Mouse (Mus musculus): ENCODE data around the gene Il1rap. TPM values are rescaled to one million over a fixed set of nuclear protein-coding genes. Genes with fewer than 3 reads are reported as not detected.

Il1rap gene
- polyA plus RNA-seq (2016; fragmentation: Nextera tagmentation; extraction: Ambion mirVana): 3.0 and 5.1 TPM in 2 replicates

DNA sequence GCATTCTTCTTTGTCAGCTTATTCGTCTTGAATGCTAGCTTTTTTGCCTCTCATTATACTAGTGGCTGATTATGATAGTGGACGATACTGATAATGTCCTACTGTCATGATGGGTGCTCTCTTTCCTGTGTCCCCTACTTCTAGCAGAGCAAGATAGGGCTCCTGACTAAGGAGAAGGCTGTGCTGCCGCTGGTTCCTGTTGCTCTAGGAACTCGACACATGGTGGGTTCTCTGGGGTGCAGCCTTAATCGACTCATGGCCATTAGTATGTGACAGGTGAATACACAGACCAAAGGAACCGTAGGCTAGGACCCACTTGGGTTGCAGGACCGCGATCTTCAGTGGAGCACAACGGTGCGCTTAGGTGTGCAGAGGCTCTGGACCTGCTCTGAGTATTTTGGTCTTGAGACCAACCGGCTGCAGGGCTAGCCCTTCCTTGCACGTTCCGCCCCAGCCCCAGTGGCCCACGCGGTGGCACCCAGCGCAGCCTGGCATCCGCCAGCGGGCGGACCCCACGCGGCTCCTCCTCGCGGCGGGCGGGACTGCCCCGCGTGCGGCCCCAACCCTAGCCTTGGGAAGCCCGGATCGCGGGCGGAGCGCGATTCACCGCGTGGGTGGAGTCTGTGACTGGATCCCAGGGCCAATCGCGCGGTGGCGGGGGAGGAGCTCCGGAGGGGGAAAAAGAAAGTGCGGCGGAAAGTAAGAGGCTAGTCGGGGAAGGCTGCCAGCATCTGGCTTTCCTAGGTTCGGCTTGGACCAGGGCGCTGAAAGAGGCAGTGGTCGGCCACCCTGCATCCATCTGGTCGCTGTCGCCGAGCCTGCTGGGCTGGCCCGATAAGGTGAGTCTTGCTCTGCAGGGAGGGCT lies at the start of gene Il1rap:
TSS of gene Il1rap (plus strand) at position 657 of the 865 bp plus-strand sequence.
- H3K4me3 ChIP-seq: peak within 1 kb of the TSS; percentile 74
- WGBS: 3% methylated on average over 51 of the region's 51 CpGs
- no peaks in the 10 kb centered on the region for H3K36me3 ChIP-seq
- peaks cover 14% of the 10 kb centered on the region for H3K4me1 ChIP-seq
- H3K9me3 ChIP-seq (replicated peaks): no peaks in the 10 kb centered on the region
- peak; percentile 87 for DNase-seq (ENCODE audit: low spot score)
- H3K27ac ChIP-seq (replicated peaks): peak within 1 kb of the TSS; percentile 82
- peaks cover 19% of the 10 kb centered on the region for H3K27me3 ChIP-seq (ENCODE audit: low read depth, poor library complexity, severe bottlenecking)

DNA sequence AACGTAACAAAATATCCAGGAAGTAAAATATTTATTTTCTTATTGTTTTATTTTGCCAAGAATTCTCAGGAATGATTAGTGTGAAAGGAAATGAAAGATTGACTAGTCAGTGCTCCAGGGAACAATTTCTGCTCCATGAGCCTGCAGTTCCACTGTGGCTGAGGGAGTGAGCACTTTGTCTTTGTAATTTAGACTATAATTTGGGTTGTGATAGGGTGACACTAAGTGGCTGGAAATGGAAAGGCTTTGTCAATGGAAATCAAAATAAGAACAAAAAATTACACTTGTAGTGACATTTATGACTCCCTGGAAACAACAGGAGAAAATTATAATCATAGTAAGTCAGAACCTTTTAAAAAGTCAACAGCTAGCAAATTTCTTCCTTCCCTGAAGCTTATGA lies 49.2 kb upstream of the Il1rap start:
- Histone ChIP-seq H3K4me1 (peaks cover 13% of the 10 kb centered on the region; the same call in 1 of the 2 replicates), H3K27me3 (ENCODE audit: low read depth, poor library complexity, severe bottlenecking) (no peaks in the 10 kb centered on the region), H3K36me3 (no peaks in the 10 kb centered on the region), H3K9me3 (replicated peaks) (no peaks in the 10 kb centered on the region), H3K4me3 (no peak overlapping the region), H3K27ac (replicated peaks) (no peak overlapping the region)
- 87% methylated on average over 1 of the region's 1 CpGs for WGBS
- no peak for DNase-seq (ENCODE audit: low spot score)

DNA sequence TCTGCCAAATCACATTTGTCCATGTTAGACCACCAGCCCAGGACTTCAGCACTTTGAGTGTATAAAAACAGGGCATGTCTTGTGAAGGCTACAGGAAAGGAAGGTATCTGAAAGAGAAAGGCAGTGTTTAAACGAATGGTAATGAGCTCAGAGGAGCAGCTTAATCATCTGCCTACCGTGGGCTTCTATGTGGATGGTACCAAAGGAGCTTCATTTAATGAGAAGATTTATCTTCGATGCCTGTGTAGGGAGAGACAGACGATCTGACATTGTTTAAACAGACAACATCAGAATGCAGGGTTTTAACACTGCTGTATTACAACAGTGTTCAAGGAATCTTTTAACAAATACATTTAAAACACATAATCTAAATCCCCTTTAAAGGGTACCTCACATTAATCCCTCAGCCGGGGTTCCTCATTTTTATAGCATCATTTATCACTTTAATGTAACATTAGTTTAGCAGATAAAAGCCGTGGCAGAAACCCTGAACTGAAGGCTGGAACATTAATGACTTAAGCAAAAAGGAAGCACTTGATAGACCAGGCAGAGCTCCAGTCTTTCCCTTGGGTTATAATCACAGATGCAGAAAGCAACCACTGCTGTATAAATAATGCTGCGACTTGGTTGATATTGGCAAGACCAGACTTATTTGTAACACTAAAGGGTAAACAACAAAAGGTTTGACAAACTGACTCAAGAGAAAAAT lies 35.2 kb upstream of the Il1rap start:
- no peak overlapping the region for H3K27ac ChIP-seq (replicated peaks)
- no peak for DNase-seq (ENCODE audit: low spot score)
- H3K4me3 ChIP-seq: no peak overlapping the region
- 44% methylated on average over 7 of the region's 7 CpGs for WGBS
- no peaks in the 10 kb centered on the region for H3K27me3 ChIP-seq (ENCODE audit: low read depth, poor library complexity, severe bottlenecking)
- peaks cover 7% of the 10 kb centered on the region for H3K4me1 ChIP-seq
- no peaks in the 10 kb centered on the region for H3K36me3 ChIP-seq
- H3K9me3 ChIP-seq (replicated peaks): no peaks in the 10 kb centered on the region

DNA sequence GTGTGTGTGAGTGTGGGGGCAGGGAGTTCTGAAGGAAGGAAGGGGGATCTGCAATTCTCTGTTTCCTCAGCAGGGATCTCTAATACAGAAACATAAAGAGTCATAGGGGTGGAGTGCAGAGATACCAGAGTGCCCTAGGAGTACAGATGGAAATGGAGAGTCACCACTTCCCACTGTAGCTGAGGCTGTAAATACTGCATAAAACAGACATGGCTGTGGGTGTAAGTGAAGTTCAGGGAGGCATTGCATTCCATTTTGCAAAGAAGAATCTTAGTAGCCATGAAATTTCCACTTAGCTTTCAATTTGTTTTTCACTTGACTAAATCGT lies 34.7 kb upstream of the Il1rap start:
- 87% methylated on average over 1 of the region's 1 CpGs for WGBS
- no peak for DNase-seq (ENCODE audit: low spot score)
- H3K4me3 ChIP-seq: no peak overlapping the region
- H3K27ac ChIP-seq (replicated peaks): no peak overlapping the region
- no peaks in the 10 kb centered on the region for H3K27me3 ChIP-seq (ENCODE audit: low read depth, poor library complexity, severe bottlenecking)
- no peaks in the 10 kb centered on the region for H3K9me3 ChIP-seq (replicated peaks)
- peaks cover 7% of the 10 kb centered on the region for H3K4me1 ChIP-seq
- H3K36me3 ChIP-seq: no peaks in the 10 kb centered on the region

DNA sequence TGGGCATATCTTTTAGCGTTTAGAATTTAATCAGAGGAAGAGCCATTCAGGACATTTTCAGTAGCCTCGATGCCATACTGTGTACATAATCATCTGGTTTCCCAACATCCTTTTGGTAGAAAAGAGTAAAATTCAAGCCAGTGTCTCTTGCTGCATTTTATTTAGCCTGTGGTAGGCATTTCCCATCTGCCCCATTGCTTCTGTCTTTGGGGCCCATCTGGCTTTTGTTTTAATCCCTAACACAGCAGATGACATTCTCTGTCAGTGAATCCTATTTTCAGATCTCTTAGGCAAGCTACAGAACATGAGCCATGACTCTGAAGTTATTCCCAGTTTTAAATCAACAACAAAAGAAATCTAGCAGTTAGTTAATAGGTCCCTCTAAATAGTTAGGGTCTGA lies 32.3 kb upstream of the Il1rap start:
- Histone ChIP-seq H3K36me3 (no peaks in the 10 kb centered on the region), H3K9me3 (replicated peaks) (no peaks in the 10 kb centered on the region), H3K27ac (replicated peaks) (no peak overlapping the region), H3K27me3 (ENCODE audit: low read depth, poor library complexity, severe bottlenecking) (no peaks in the 10 kb centered on the region), H3K4me1 (peaks cover 7% of the 10 kb centered on the region), H3K4me3 (no peak overlapping the region)
- WGBS: 91% methylated on average over 2 of the region's 2 CpGs
- no peak for DNase-seq (ENCODE audit: low spot score)

DNA sequence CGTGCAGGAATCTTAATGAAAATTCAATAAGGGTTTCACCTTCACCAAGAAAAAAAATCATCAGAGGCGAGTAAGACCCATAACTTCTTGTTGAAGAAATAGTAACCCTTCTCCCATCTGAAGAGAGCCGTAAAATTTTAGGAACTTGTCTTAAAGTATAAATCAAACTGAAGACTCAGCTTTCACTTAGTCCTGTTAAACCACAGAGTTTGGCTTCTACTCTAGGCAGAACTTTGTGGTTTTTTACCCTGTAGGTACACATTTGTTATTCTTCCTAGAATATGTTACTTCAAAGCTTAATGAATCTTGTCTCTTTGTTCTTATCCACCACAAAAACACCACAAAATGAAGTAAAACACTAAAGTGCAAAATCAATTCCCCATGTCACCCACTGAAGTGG lies 29.3 kb upstream of the Il1rap start:
- WGBS: 88% methylated on average over 3 of the region's 3 CpGs
- H3K36me3 ChIP-seq: no peaks in the 10 kb centered on the region

DNA sequence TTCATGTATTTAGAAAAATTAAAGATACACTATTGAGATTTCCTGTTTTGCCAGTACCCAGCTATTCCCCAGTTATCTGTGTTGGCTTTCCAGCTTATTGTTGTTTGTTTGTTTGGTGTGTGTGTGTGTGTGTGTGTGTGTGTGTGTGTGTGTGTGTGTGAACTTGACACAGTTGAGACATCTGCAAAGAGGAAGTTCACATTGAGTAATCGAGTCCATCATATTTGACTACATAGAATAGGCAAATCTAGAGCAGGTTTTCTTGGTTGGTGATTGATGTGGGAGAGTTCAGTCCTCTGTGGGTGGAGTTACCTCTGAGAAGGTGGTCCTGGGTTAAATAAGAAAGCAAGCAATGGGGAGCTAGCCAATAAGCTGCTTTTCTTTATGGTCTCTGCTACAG lies 22.7 kb upstream of the Il1rap start:
- no peaks in the 10 kb centered on the region for H3K4me1 ChIP-seq
- no peak overlapping the region for H3K27ac ChIP-seq (replicated peaks)
- no peak overlapping the region for H3K4me3 ChIP-seq
- no peak for DNase-seq (ENCODE audit: low spot score)
- H3K36me3 ChIP-seq: no peaks in the 10 kb centered on the region
- no peaks in the 10 kb centered on the region for H3K27me3 ChIP-seq (ENCODE audit: low read depth, poor library complexity, severe bottlenecking)
- WGBS: 87% methylated on average over 1 of the region's 1 CpGs
- H3K9me3 ChIP-seq (replicated peaks): no peaks in the 10 kb centered on the region

More for the DNA sequence above, 29.3 kb upstream of the Il1rap start:
- Histone ChIP-seq H3K4me1 (no peaks in the 10 kb centered on the region), H3K27me3 (ENCODE audit: low read depth, poor library complexity, severe bottlenecking) (no peaks in the 10 kb centered on the region), H3K27ac (replicated peaks) (no peak overlapping the region), H3K4me3 (no peak overlapping the region), H3K9me3 (replicated peaks) (no peaks in the 10 kb centered on the region)
- DNase-seq (ENCODE audit: low spot score): no peak

DNA sequence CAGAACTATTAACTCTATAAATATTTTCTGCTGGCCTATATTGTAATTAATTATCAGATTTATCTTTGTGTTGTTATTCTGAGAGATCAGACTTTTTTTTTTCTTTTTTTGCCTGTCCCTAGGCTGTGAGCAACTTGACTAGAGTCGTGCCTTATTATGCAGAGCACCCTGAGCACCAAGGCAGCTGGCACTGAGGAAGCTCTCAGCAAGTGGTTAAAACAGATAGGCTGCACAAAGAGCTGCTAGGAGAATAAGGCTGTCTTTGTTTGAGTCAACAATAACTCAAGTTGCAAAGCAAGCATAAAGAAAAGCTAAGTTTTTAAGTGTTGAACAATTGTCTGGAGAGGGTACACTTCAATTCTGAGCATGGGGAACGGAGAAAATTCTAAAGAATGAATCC lies 19.8 kb upstream of the Il1rap start:
- Histone ChIP-seq H3K4me3 (no peak overlapping the region), H3K27me3 (ENCODE audit: low read depth, poor library complexity, severe bottlenecking) (no peaks in the 10 kb centered on the region), H3K27ac (replicated peaks) (no peak overlapping the region), H3K4me1 (no peaks in the 10 kb centered on the region), H3K9me3 (replicated peaks) (no peaks in the 10 kb centered on the region), H3K36me3 (no peaks in the 10 kb centered on the region)
- 44% methylated on average over 2 of the region's 2 CpGs for WGBS
- DNase-seq (ENCODE audit: low spot score): no peak

DNA sequence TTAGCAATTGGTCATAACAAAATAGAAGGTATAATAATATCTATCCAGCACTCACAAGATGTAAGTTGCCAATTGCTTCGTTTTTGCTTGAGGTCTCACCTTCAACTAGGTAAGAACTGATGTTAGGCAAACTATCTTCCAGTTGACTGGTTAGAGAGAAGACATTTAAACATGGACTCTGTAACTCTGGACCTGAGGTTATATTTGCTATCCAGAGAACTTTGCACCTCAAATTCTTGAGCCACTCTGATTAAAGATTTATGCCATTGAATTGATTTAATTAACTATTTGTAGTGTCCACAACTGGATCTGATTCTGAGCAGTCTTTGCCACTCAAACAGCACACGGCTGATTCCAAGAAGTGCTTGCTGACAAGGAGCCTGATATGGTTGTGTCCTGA lies 18.7 kb upstream of the Il1rap start:
- H3K4me1 ChIP-seq: no peaks in the 10 kb centered on the region
- no peak for DNase-seq (ENCODE audit: low spot score)
- H3K9me3 ChIP-seq (replicated peaks): no peaks in the 10 kb centered on the region
- H3K27me3 ChIP-seq (ENCODE audit: low read depth, poor library complexity, severe bottlenecking): no peaks in the 10 kb centered on the region
- H3K36me3 ChIP-seq: no peaks in the 10 kb centered on the region
- H3K4me3 ChIP-seq: no peak overlapping the region
- WGBS: 81% methylated on average over 2 of the region's 2 CpGs
- no peak overlapping the region for H3K27ac ChIP-seq (replicated peaks)

DNA sequence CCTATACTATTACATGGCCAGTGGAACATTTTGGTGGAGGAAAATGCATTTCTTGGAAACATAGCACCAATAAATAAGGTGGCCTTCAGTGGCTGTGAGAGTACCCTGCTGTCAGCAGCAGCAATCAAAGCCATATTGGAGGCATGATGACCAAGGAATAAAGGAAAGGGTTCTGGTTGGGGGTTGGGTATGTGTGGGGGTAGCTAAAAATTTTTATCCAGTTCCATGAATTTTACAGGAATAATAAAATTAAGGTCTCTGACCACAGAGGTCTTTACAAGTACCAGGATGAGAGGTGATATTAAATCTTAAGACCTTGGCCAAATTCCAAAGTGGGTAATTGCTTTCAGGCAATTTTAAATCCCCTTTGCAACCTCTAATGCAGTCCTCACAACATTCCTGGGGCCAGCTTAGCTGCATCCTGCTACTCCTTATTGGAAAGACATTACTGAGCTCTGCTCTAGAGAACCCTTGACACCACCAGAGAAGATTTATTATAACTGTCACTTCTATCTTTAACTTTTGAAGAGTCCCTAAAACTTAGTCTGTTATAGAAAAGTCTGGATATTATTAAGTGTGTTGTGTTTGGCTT lies 12.0 kb upstream of the Il1rap start:
- H3K4me3 ChIP-seq: no peak overlapping the region
- no peak overlapping the region for H3K27ac ChIP-seq (replicated peaks)
- DNase-seq (ENCODE audit: low spot score): no peak
- H3K9me3 ChIP-seq (replicated peaks): no peaks in the 10 kb centered on the region
- no peaks in the 10 kb centered on the region for H3K27me3 ChIP-seq (ENCODE audit: low read depth, poor library complexity, severe bottlenecking)
- H3K36me3 ChIP-seq: no peaks in the 10 kb centered on the region
- no peaks in the 10 kb centered on the region for H3K4me1 ChIP-seq

DNA sequence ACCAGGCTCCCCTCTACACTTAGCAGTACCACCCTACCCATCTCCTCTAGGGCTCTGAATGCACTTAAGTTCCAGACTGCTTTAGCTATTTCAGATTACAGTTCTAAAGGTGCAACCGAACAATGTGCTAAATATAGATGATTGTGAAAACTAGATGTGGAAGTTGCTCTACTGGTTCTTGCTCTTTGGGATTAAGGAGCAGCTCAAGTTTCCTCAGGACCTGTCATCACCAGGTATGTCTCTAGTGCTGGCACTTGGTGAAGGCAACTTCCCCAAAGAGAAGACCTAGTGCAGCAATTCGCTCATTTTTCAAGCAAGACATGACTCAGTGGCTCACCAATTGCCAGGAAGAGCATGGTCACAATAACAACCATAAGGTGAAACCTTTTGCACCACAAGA lies 9.7 kb upstream of the Il1rap start:
- no peaks in the 10 kb centered on the region for H3K9me3 ChIP-seq (replicated peaks)
- no peak overlapping the region for H3K4me3 ChIP-seq
- H3K4me1 ChIP-seq: no peaks in the 10 kb centered on the region
- no peak for DNase-seq (ENCODE audit: low spot score)
- 82% methylated on average over 2 of the region's 2 CpGs for WGBS
- no peak overlapping the region for H3K27ac ChIP-seq (replicated peaks)
- no peaks in the 10 kb centered on the region for H3K27me3 ChIP-seq (ENCODE audit: low read depth, poor library complexity, severe bottlenecking)
- H3K36me3 ChIP-seq: no peaks in the 10 kb centered on the region

DNA sequence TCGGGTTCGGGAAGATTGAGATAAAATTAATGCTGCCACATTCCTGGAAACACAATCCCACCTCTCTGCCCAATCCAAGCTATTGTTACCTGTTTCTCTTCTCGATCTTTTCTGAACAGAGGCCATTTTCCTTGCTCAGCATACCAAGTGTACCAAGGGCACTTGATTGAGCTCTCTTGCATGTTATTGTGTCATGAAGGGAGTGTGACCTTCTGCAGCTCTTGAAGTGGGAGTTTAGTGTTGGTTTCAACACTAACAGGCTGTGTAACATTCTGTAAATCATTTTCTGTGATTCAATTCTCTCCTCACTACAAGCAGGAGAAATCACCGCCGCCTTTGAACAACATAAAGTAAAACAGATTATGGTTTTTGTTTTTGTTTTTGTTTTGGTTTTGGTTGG lies 7.3 kb upstream of the Il1rap start:
- Histone ChIP-seq H3K36me3 (no peaks in the 10 kb centered on the region), H3K4me1 (no peaks in the 10 kb centered on the region), H3K27me3 (ENCODE audit: low read depth, poor library complexity, severe bottlenecking) (no peaks in the 10 kb centered on the region), H3K9me3 (replicated peaks) (no peaks in the 10 kb centered on the region), H3K4me3 (no peak overlapping the region), H3K27ac (replicated peaks) (no peak overlapping the region)
- DNase-seq (ENCODE audit: low spot score): no peak
- WGBS: 91% methylated on average over 5 of the region's 5 CpGs

DNA sequence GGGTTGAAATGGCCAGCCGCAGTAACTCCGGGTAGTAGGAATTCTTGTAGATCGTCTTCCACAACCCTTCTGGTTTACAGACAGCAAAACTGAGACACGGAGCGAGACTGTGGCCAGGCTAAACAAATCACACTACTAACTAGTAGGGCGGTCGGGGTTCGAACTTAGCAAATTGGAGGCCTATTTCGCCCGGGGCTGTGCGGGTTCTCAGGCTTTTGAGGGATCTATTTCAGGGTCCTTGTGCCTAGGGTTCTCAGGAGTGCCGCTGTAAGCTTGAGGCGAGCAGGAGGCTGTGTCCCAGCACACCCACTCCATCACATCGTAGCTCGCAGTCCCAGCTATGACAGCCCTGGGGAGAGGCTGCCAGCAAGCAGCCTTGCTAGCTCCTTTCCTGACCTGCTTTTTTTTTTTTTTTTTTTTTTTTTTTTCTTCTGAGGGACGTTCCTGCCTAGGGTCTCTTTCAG lies 441 bp downstream of the Il1rap start:
- DNase-seq (ENCODE audit: low spot score): no peak
- Histone ChIP-seq H3K4me3 (peak overlapping the region; percentile 74), H3K27ac (replicated peaks) (peak overlapping the region; percentile 82), H3K36me3 (no peaks in the 10 kb centered on the region), H3K27me3 (ENCODE audit: low read depth, poor library complexity, severe bottlenecking) (peaks cover 19% of the 10 kb centered on the region), H3K9me3 (replicated peaks) (no peaks in the 10 kb centered on the region), H3K4me1 (peaks cover 14% of the 10 kb centered on the region)
- WGBS: under 1% methylated on average over 16 of the region's 16 CpGs
